Mouse (Mus musculus): ENCODE measurements at regions not wholly inside any gene's neighbourhood (a gene's known extent, or its start where the extent isn't known, plus 50 kb on each side); places are given as distances from the start of the nearest gene placed in this dataset.

- TF ChIP-seq CTCF (IDR thresholded peaks at IDR 0.05; ENCODE audit: control insufficient read depth, insufficient read depth, low read length) (no peak), POLR2A (IDR thresholded peaks at IDR 0.05; ENCODE audit: borderline replicate concordance, control insufficient read depth, low read depth, low read length) (no peak)
- Histone ChIP-seq H3K27ac (ENCODE audit: control insufficient read depth, insufficient read depth, low read depth, low read length, poor library complexity) (no peak overlapping the region), H3K4me1 (ENCODE audit: control insufficient read depth, insufficient read depth, low read length) (peaks cover 2% of the 10 kb centered on the region; the same call in 1 of the 2 replicates), H3K4me3 (replicated peaks; ENCODE audit: control insufficient read depth, low read depth, low read length) (no peak overlapping the region)
Observed at GRCm38 (mm10) chr12:54396952-54397351, 193.3 kb upstream of the Egln3 start.

GRCm38 (mm10) chr12:54396341-54396740, 192.7 kb upstream of the Egln3 start:
- H3K4me3 ChIP-seq (replicated peaks; ENCODE audit: control insufficient read depth, low read depth, low read length) = no peak overlapping the region
- H3K4me1 ChIP-seq (ENCODE audit: control insufficient read depth, insufficient read depth, low read length) = peaks cover 2% of the 10 kb centered on the region; the same call in 1 of the 2 replicates
- H3K27ac ChIP-seq (ENCODE audit: control insufficient read depth, insufficient read depth, low read depth, low read length, poor library complexity) = no peak overlapping the region
- TF ChIP-seq POLR2A (IDR thresholded peaks at IDR 0.05; ENCODE audit: borderline replicate concordance, control insufficient read depth, low read depth, low read length) (no peak), CTCF (IDR thresholded peaks at IDR 0.05; ENCODE audit: control insufficient read depth, insufficient read depth, low read length) (no peak)
- 59% methylated on average over 5 of the region's 5 CpGs for whole genome bisulfite sequencing

GRCm38 (mm10) chr12:54385401-54385800, 181.7 kb upstream of the Egln3 start:
- TF ChIP-seq CTCF (IDR thresholded peaks at IDR 0.05; ENCODE audit: control insufficient read depth, insufficient read depth, low read length) = no peak
- TF ChIP-seq POLR2A (IDR thresholded peaks at IDR 0.05; ENCODE audit: borderline replicate concordance, control insufficient read depth, low read depth, low read length) = no peak
- Histone ChIP-seq H3K4me1 (ENCODE audit: control insufficient read depth, insufficient read depth, low read length) (peaks cover 2% of the 10 kb centered on the region), H3K4me3 (replicated peaks; ENCODE audit: control insufficient read depth, low read depth, low read length) (no peak overlapping the region), H3K27ac (ENCODE audit: control insufficient read depth, insufficient read depth, low read depth, low read length, poor library complexity) (no peak overlapping the region; the same call in 1 of the 2 replicates)
- 46% methylated on average over 4 of the region's 4 CpGs for WGBS

DNA sequence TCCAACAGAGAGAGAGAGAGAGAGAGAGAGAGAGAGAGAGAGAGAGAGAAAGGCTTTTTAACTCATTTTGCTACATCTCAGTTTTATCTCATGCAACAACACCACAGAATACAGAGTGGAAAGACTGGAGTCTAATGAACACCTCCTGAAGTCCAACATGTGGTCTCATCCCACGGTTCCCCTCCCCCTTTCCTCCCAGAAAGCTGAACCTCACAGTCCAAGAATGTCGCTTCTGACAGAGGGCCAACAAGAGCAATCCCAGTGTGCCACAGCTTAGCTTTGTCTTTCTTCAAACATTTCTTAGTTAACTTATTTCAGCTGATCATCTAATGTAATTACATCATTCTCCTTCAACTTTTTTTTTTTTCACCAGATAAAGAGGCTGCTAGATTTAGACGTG, 180.5 kb upstream of the Egln3 start:
- Histone ChIP-seq H3K4me3 (replicated peaks; ENCODE audit: control insufficient read depth, low read depth, low read length) (no peak overlapping the region), H3K27ac (ENCODE audit: control insufficient read depth, insufficient read depth, low read depth, low read length, poor library complexity) (no peak overlapping the region), H3K4me1 (ENCODE audit: control insufficient read depth, insufficient read depth, low read length) (peaks cover 2% of the 10 kb centered on the region)
- WGBS = 66% methylated on average over 3 of the region's 3 CpGs
- TF ChIP-seq POLR2A (IDR thresholded peaks at IDR 0.05; ENCODE audit: borderline replicate concordance, control insufficient read depth, low read depth, low read length) (no peak), CTCF (IDR thresholded peaks at IDR 0.05; ENCODE audit: control insufficient read depth, insufficient read depth, low read length) (no peak)

- 96% methylated on average over 2 of the region's 2 CpGs for WGBS
- Histone ChIP-seq H3K4me3 (replicated peaks; ENCODE audit: control insufficient read depth, low read depth, low read length) (no peak overlapping the region), H3K27ac (ENCODE audit: control insufficient read depth, insufficient read depth, low read depth, low read length, poor library complexity) (no peak overlapping the region), H3K4me1 (ENCODE audit: control insufficient read depth, insufficient read depth, low read length) (peaks cover 2% of the 10 kb centered on the region)
- TF ChIP-seq POLR2A (IDR thresholded peaks at IDR 0.05; ENCODE audit: borderline replicate concordance, control insufficient read depth, low read depth, low read length) (no peak), CTCF (IDR thresholded peaks at IDR 0.05; ENCODE audit: control insufficient read depth, insufficient read depth, low read length) (no peak)
Observed at GRCm38 (mm10) chr12:54382965-54383364, 179.3 kb upstream of the Egln3 start.

- H3K4me3 ChIP-seq (replicated peaks; ENCODE audit: control insufficient read depth, low read depth, low read length) = no peak overlapping the region
- WGBS = 84% methylated on average over 6 of the region's 6 CpGs
- H3K27ac ChIP-seq (ENCODE audit: control insufficient read depth, insufficient read depth, low read depth, low read length, poor library complexity) = no peak overlapping the region
- H3K4me1 ChIP-seq (ENCODE audit: control insufficient read depth, insufficient read depth, low read length) = peaks cover 2% of the 10 kb centered on the region
- TF ChIP-seq CTCF (IDR thresholded peaks at IDR 0.05; ENCODE audit: control insufficient read depth, insufficient read depth, low read length) (no peak), POLR2A (IDR thresholded peaks at IDR 0.05; ENCODE audit: borderline replicate concordance, control insufficient read depth, low read depth, low read length) (no peak)
Observed at GRCm38 (mm10) chr12:54382061-54382460, 178.4 kb upstream of the Egln3 start.

GRCm38 (mm10) chr12:54380322-54380721, 176.7 kb upstream of the Egln3 start:
- 32% methylated on average over 5 of the region's 5 CpGs for WGBS

GRCm38 (mm10) chr12:54378576-54378975, 174.9 kb upstream of the Egln3 start:
- H3K27ac ChIP-seq (ENCODE audit: control insufficient read depth, insufficient read depth, low read depth, low read length, poor library complexity) = no peak overlapping the region
- no peak for TF ChIP-seq CTCF (IDR thresholded peaks at IDR 0.05; ENCODE audit: control insufficient read depth, insufficient read depth, low read length)
- no peak for TF ChIP-seq POLR2A (IDR thresholded peaks at IDR 0.05; ENCODE audit: borderline replicate concordance, control insufficient read depth, low read depth, low read length)
- H3K4me3 ChIP-seq (replicated peaks; ENCODE audit: control insufficient read depth, low read depth, low read length) = no peak overlapping the region
- no peaks in the 10 kb centered on the region for H3K4me1 ChIP-seq (ENCODE audit: control insufficient read depth, insufficient read depth, low read length)
- 87% methylated on average over 2 of the region's 2 CpGs for WGBS

More at GRCm38 (mm10) chr12:54380322-54380721, 176.7 kb upstream of the Egln3 start:
- Histone ChIP-seq H3K27ac (ENCODE audit: control insufficient read depth, insufficient read depth, low read depth, low read length, poor library complexity) (no peak overlapping the region), H3K4me1 (ENCODE audit: control insufficient read depth, insufficient read depth, low read length) (no peaks in the 10 kb centered on the region; the same call in 1 of the 2 replicates), H3K4me3 (replicated peaks; ENCODE audit: control insufficient read depth, low read depth, low read length) (no peak overlapping the region)
- no peak for TF ChIP-seq POLR2A (IDR thresholded peaks at IDR 0.05; ENCODE audit: borderline replicate concordance, control insufficient read depth, low read depth, low read length)
- TF ChIP-seq CTCF (IDR thresholded peaks at IDR 0.05; ENCODE audit: control insufficient read depth, insufficient read depth, low read length) = no peak

- TF ChIP-seq POLR2A (IDR thresholded peaks at IDR 0.05; ENCODE audit: borderline replicate concordance, control insufficient read depth, low read depth, low read length) (no peak), CTCF (IDR thresholded peaks at IDR 0.05; ENCODE audit: control insufficient read depth, insufficient read depth, low read length) (no peak)
- Histone ChIP-seq H3K27ac (ENCODE audit: control insufficient read depth, insufficient read depth, low read depth, low read length, poor library complexity) (no peak overlapping the region), H3K4me3 (replicated peaks; ENCODE audit: control insufficient read depth, low read depth, low read length) (no peak overlapping the region), H3K4me1 (ENCODE audit: control insufficient read depth, insufficient read depth, low read length) (no peaks in the 10 kb centered on the region)
- WGBS = 71% methylated on average over 4 of the region's 4 CpGs
Observed at GRCm38 (mm10) chr12:54374060-54374459, 170.4 kb upstream of the Egln3 start.
